Mouse (Mus musculus) urinary bladder, postnatal 36 days (tissue): ENCODE data around the gene Cdk6.
A peak's percentile ranks its signal among the peaks of the same experiment; 100 is the strongest.

Experiments used
- DNase-seq, 2 experiments: peaks; one replicate each; pipeline ENCODE4 v3.0.0; 2022; ENCODE audit warnings: low spot score in 2 of 2, mixed read lengths in 1 of 2

The Cdk6 gene

GRCm38 (mm10) chr5:3482474-3482873 lies 141.2 kb downstream of the Cdk6 start:
- DNase-seq = no peak

GRCm38 (mm10) chr5:3483054-3483722 lies 141.9 kb downstream of the Cdk6 start:
- DNase-seq = no peak

GRCm38 (mm10) chr5:3486579-3487282 lies 145.4 kb downstream of the Cdk6 start:
- no peak for DNase-seq

- DNase-seq = no peak
Measured at GRCm38 (mm10) chr5:3488146-3488774, 147.0 kb downstream of the Cdk6 start.

GRCm38 (mm10) chr5:3490358-3490757 lies 149.1 kb downstream of the Cdk6 start:
- no peak for DNase-seq

- DNase-seq = peak in 1 of 2 experiments; percentile 69
Measured at GRCm38 (mm10) chr5:3491084-3491483, 149.8 kb downstream of the Cdk6 start.

GRCm38 (mm10) chr5:3491883-3492282 lies 150.6 kb downstream of the Cdk6 start:
- no peak for DNase-seq

- DNase-seq = no peak
Measured at GRCm38 (mm10) chr5:3492776-3493636, 151.7 kb downstream of the Cdk6 start.

GRCm38 (mm10) chr5:3493968-3494367 lies 152.7 kb downstream of the Cdk6 start:
- no peak for DNase-seq

GRCm38 (mm10) chr5:3494452-3495187 lies 153.3 kb downstream of the Cdk6 start:
- no peak for DNase-seq

GRCm38 (mm10) chr5:3497505-3497925 lies 156.2 kb downstream of the Cdk6 start:
- no peak for DNase-seq

- no peak for DNase-seq
Measured at GRCm38 (mm10) chr5:3500298-3500697, 159.0 kb downstream of the Cdk6 start.

GRCm38 (mm10) chr5:3500957-3501563 lies 159.8 kb downstream of the Cdk6 start:
- no peak for DNase-seq

GRCm38 (mm10) chr5:3501564-3502001 lies 160.3 kb downstream of the Cdk6 start:
- no peak for DNase-seq

- DNase-seq = peak in 1 of 2 experiments; percentile 53
Measured at GRCm38 (mm10) chr5:3502610-3503350, 161.5 kb downstream of the Cdk6 start.

- no peak for DNase-seq
Measured at GRCm38 (mm10) chr5:3503373-3503772, 162.1 kb downstream of the Cdk6 start.

GRCm38 (mm10) chr5:3503836-3504323 lies 162.6 kb downstream of the Cdk6 start:
- DNase-seq = no peak

GRCm38 (mm10) chr5:3504453-3504852 lies 163.2 kb downstream of the Cdk6 start:
- DNase-seq = no peak

GRCm38 (mm10) chr5:3505553-3505952 lies 164.3 kb downstream of the Cdk6 start:
- DNase-seq = no peak
